Mouse (Mus musculus): ENCODE measurements at regions not wholly inside any gene's neighbourhood (a gene's known extent, or its start where the extent isn't known, plus 50 kb on each side); places are given as distances from the start of the nearest gene placed in this dataset.
"Not testable (repeated sequence)": the region's sequence is repeated elsewhere in the genome, so short reads cannot be mapped to it uniquely, and the experiment has no call there.

GRCm38 (mm10) chr1:17956881-17957280 is 188.8 kb downstream of the Crisp4 start:
- TF ChIP-seq CTCF, EP300 (IDR thresholded peaks at IDR 0.05; ENCODE audit: low read depth): not testable (repeated sequence)
